Mouse (Mus musculus) thymus, adult 2 months (tissue): ENCODE measurements around the gene Mafb.

ENCODE experiments used
- CTCF ChIP-seq: fragments of 200-500 bp; IDR thresholded peaks from 2 replicates; pipeline ENCODE4 v1.5.1; 2012; ENCODE audit warnings: mild to moderate bottlenecking, control low read depth, low read length, moderate library complexity, borderline replicate concordance; ENCODE audit not compliant: control insufficient read depth, poor library complexity, insufficient read depth; ENCODE audit errors: extremely low read depth
- POLR2A ChIP-seq: fragments of 200-500 bp; IDR thresholded peaks from 2 replicates; pipeline ENCODE4 v1.6.1; 2012; ENCODE audit warnings: mild to moderate bottlenecking, low read length, control low read depth, moderate library complexity; ENCODE audit not compliant: control insufficient read depth, poor library complexity, insufficient read depth; ENCODE audit errors: extremely low read depth

GRCm38 (mm10) chr2:160363201-160363600, 3.7 kb downstream of the Mafb start:
- TF ChIP-seq CTCF (no peak), POLR2A (no peak)
